Mouse (Mus musculus) heart, embryonic 15.5 days (tissue): ENCODE results near the gene Ston2. TPM values are rescaled to one million over a fixed set of nuclear protein-coding genes. Genes with fewer than 3 reads are reported as not detected.

ENCODE experiments used
- ATAC-seq: fragments of 200-750 bp; cut with Nextera tagmentation; replicated peaks from 2 replicates; pipeline ENCODE4 v1.8.0; 2017; ENCODE audit warnings: low read depth, moderate TSS enrichment; ENCODE audit not compliant: insufficient number of reproducible peaks, insufficient read depth, low FRiP score
- H3K27ac ChIP-seq: fragments of 300-500 bp; sonication (generic); 2 replicates; pipeline ENCODE4 v1.5.1; 2015; ENCODE audit warnings: mild to moderate bottlenecking, inconsistent platforms
- H3K27me3 ChIP-seq: fragments of 300-500 bp; sonication (generic); 2 replicates; pipeline ENCODE4 v1.6.1; 2015; ENCODE audit warnings: inconsistent platforms
- H3K36me3 ChIP-seq: fragments of 300-500 bp; sonication (generic); 2 replicates; pipeline ENCODE4 v1.6.1; 2015; ENCODE audit warnings: mild to moderate bottlenecking, inconsistent platforms
- H3K4me1 ChIP-seq: fragments of 300-500 bp; sonication (generic); replicated peaks from 2 replicates; pipeline ENCODE4 v1.6.1; 2015; ENCODE audit warnings: inconsistent platforms
- H3K4me2 ChIP-seq: fragments of 300-500 bp; sonication (generic); 2 replicates; pipeline ENCODE4 v1.6.1; 2015; ENCODE audit warnings: inconsistent platforms, mild to moderate bottlenecking, moderate library complexity
- H3K4me3 ChIP-seq: fragments of 300-500 bp; sonication (generic); 2 replicates; pipeline ENCODE4 v1.5.1; 2015; ENCODE audit warnings: mild to moderate bottlenecking, inconsistent platforms
- H3K9ac ChIP-seq: fragments of 300-500 bp; sonication (generic); 2 replicates; pipeline ENCODE4 v1.6.1; 2015; ENCODE audit warnings: mild to moderate bottlenecking, inconsistent platforms
- H3K9me3 ChIP-seq: fragments of 300-500 bp; sonication (generic); replicated peaks from 2 replicates; pipeline ENCODE4 v1.6.1; 2016; ENCODE audit warnings: inconsistent platforms
- WGBS: fragments of 180-500 bp; shearing (Covaris S2); methylation state at CpG from one replicate; pipeline ENCODE4 v1.1.7; 2015; ENCODE audit warnings: mixed read lengths; 5-methylcytosine and 5-hydroxymethylcytosine counted together
- polyA plus RNA-seq: library from polyadenylated mRNA; unstranded; fragments of >200 nt; fragmentation: Nextera tagmentation; extraction: Ambion mirVana; gene quantifications from 2 replicates; pipeline ENCODE4 v1.2.1, GENCODE M21; 2015

Gene Ston2
- polyA plus RNA-seq, 1 experiment from 2014 or later = 1.6 TPM

- Histone ChIP-seq H3K4me3 (no peak overlapping the region), H3K4me2 (no peak overlapping the region), H3K36me3 (peaks cover 10% of the 10 kb centered on the region; the same call in 1 of the 2 replicates), H3K9ac (no peak overlapping the region), H3K4me1 (no peaks in the 10 kb centered on the region), H3K9me3 (no peaks in the 10 kb centered on the region), H3K27ac (no peak overlapping the region), H3K27me3 (no peaks in the 10 kb centered on the region)
- 75% methylated on average over 3 of the region's 3 CpGs for WGBS
- no peak for ATAC-seq
Measured at GRCm38 (mm10) chr12:91804262-91804661, 16.1 kb upstream of the Ston2 start.

DNA sequence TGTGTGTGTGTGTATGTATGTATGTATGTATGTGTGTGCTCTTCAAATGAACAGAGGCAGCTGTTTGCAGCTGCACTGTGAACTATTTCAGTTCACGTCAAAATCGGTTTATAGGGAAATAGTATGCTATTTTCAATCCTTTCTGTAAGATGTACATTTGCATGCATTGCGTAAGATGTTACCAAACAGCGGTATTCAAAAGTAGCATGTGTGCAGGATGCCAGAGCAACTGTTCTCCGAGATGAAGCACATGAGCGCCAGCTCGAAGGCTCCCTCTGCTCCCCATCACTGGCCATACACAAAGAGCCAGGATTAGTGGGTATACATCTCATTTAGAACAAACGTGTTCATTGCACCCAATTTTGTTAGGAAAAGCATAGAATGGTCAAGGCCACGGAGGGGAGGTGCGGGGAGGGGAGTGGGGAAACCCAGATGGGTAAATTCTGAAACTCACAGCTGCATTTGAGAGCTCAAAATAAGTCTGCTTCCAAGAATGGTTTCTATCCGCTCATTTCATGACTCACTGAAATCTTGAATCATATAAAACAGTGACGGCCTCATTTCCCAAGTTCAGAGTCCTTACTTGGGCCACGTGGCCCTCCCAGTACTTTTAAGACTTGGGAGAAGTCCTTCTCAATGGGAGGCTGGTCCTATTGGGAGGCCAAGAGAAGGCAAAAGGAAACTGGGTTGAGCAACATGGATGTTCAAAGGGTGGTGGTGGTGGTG lies 15.2 kb upstream of the Ston2 start:
- Histone ChIP-seq H3K4me2 (no peak overlapping the region), H3K36me3 (peaks cover 1% of the 10 kb centered on the region; the same call in 1 of the 2 replicates), H3K9ac (no peak overlapping the region), H3K9me3 (no peaks in the 10 kb centered on the region), H3K27me3 (no peaks in the 10 kb centered on the region), H3K4me1 (no peaks in the 10 kb centered on the region), H3K4me3 (no peak overlapping the region), H3K27ac (no peak overlapping the region)
- WGBS = 83% methylated on average over 13 of the region's 13 CpGs
- no peak for ATAC-seq

DNA sequence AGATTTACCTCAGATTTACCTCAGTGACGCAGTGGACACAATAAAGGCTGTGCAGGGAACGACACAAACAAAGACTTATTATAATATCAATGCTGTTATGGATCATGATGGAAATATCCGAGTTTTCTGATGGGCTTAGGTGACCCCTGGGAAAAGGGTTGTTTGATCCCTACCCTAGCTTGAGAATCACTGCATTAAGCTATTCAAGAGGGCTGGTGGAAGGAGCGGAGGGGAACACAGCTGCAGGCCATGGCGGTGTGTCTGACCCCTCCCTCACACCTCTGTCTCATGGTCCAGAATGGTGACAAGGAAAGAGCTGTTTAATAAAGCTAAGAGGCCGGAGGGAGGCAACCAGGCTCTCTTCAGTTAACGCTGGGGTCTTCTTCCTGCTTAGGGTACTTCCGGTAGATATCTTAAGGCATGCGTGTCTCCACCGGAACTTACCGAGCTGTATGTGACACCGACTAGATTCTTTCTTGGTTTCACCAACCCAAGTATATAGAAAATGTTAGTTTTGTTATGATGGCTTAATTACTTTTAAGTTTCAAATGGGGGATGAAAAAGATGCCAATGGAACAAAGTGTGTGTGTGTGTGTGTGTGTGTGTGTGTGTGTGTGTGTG lies 14.5 kb upstream of the Ston2 start:
- ATAC-seq = no peak
- 82% methylated on average over 12 of the region's 12 CpGs for WGBS
- Histone ChIP-seq H3K9me3 (no peaks in the 10 kb centered on the region), H3K27ac (no peak overlapping the region), H3K4me2 (no peak overlapping the region), H3K4me3 (no peak overlapping the region), H3K9ac (no peak overlapping the region), H3K36me3 (no peaks in the 10 kb centered on the region; the same call in 1 of the 2 replicates), H3K4me1 (no peaks in the 10 kb centered on the region), H3K27me3 (no peaks in the 10 kb centered on the region)

DNA sequence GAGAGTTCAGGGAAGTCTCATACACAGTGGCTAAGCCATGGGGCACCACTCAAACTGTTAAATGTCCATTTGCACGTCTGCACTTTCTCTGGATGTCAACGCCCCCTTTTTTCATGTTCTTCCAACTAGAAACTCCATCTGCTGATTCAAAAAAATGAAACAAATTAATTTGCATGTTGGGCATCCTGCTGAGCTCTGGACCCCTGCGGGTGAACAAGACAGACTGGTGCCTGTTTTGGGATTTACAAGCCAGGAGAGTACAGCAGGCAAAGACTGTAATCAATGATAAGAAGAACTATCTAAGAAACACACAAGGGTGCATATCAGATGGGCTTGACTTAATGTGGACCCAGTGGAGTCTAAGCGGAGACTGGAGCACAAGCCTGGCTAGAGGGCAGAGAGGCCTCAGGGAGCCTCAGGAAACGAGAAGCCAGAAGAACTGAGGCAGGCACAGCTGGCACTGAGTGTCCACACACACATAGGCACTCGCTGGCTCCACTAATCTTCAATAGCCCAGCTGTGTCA lies 12.7 kb upstream of the Ston2 start:
- Histone ChIP-seq H3K4me2 (no peak overlapping the region), H3K9ac (no peak overlapping the region), H3K4me3 (no peak overlapping the region), H3K9me3 (no peaks in the 10 kb centered on the region), H3K36me3 (no peaks in the 10 kb centered on the region), H3K27ac (no peak overlapping the region), H3K4me1 (no peaks in the 10 kb centered on the region), H3K27me3 (no peaks in the 10 kb centered on the region)
- 51% methylated on average over 6 of the region's 6 CpGs for whole genome bisulfite sequencing
- ATAC-seq = no peak

DNA sequence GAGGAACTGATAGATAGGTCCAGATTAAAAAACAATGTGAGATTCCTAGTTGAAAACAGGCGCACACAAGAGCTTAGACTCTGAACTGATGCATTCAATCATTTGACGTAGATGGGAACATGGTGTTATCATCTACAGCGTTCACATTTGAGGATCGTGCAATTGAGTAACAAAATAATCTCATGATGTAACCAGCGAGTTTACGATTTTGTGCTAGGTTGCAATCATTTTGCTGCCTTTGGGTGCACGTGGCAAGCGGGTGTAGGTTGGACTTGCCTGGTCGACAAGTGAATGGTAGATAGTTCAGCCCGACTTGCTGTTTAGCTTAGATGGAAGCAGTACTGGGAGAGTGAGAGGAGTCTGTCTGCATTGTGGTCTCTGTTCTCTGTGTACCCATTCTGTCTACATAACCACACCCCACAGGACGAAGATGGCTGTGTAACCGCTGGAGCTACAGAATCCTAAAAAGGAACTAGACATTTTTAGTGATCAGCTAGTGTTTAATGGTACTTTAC lies 11.7 kb upstream of the Ston2 start:
- Histone ChIP-seq H3K27me3 (no peaks in the 10 kb centered on the region), H3K4me2 (no peak overlapping the region), H3K27ac (no peak overlapping the region), H3K9me3 (no peaks in the 10 kb centered on the region), H3K4me3 (no peak overlapping the region), H3K36me3 (no peaks in the 10 kb centered on the region), H3K4me1 (no peaks in the 10 kb centered on the region), H3K9ac (no peak overlapping the region)
- ATAC-seq = no peak
- 69% methylated on average over 12 of the region's 12 CpGs for WGBS

DNA sequence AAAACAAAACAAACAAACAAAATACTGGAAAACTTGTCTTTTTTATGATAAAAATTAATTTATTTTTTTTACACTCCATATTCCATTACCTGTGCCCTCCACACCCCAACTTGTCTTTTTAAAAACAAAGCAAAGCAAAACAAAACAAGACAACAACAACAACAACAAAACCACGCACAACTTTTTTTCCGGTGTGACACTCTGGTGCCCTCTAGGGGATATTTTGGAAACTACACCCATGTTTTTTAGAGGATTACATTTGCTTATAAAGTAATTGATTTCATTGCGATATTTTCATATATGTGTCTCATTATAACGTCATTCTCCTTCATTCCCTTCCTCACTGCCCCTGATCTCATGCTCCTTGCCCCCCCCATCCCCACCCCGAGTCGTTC lies 11.2 kb upstream of the Ston2 start:
- 21% methylated on average over 6 of the region's 6 CpGs for WGBS
- ATAC-seq = no peak

GRCm38 (mm10) chr12:91798720-91799378 lies 10.7 kb upstream of the Ston2 start:
- Histone ChIP-seq H3K4me1 (no peaks in the 10 kb centered on the region), H3K9ac (no peak overlapping the region), H3K4me3 (no peak overlapping the region), H3K27ac (no peak overlapping the region), H3K27me3 (no peaks in the 10 kb centered on the region), H3K36me3 (no peaks in the 10 kb centered on the region), H3K9me3 (no peaks in the 10 kb centered on the region), H3K4me2 (no peak overlapping the region)
- 66% methylated on average over 6 of the region's 6 CpGs for WGBS
- ATAC-seq = no peak

More for the DNA sequence above, 11.2 kb upstream of the Ston2 start:
- H3K27me3 ChIP-seq = no peaks in the 10 kb centered on the region
- H3K36me3 ChIP-seq = no peaks in the 10 kb centered on the region
- H3K9me3 ChIP-seq = no peaks in the 10 kb centered on the region
- no peak overlapping the region for H3K9ac ChIP-seq
- no peak overlapping the region for H3K4me2 ChIP-seq
- no peak overlapping the region for H3K27ac ChIP-seq
- H3K4me1 ChIP-seq = no peaks in the 10 kb centered on the region
- no peak overlapping the region for H3K4me3 ChIP-seq

- no peak overlapping the region for H3K4me3 ChIP-seq
- no peaks in the 10 kb centered on the region for H3K9me3 ChIP-seq
- peaks cover 6% of the 10 kb centered on the region for H3K4me1 ChIP-seq
- no peak overlapping the region for H3K27ac ChIP-seq
- no peaks in the 10 kb centered on the region for H3K36me3 ChIP-seq
- H3K4me2 ChIP-seq = no peak overlapping the region
- no peak for ATAC-seq
- H3K9ac ChIP-seq = no peak overlapping the region
- H3K27me3 ChIP-seq = no peaks in the 10 kb centered on the region
- WGBS = 74% methylated on average over 4 of the region's 4 CpGs
Measured at GRCm38 (mm10) chr12:91796774-91797173, 8.6 kb upstream of the Ston2 start.

- Histone ChIP-seq H3K4me1 (peaks cover 6% of the 10 kb centered on the region), H3K4me3 (no peak overlapping the region), H3K36me3 (no peaks in the 10 kb centered on the region), H3K27ac (no peak overlapping the region), H3K27me3 (0 out of 2 replicates have a peak, but pooled peaks cover 4% of the 10 kb centered on the region), H3K4me2 (no peak overlapping the region), H3K9me3 (no peaks in the 10 kb centered on the region), H3K9ac (no peak overlapping the region)
- no peak for ATAC-seq
- WGBS = 79% methylated on average over 8 of the region's 8 CpGs
Measured at GRCm38 (mm10) chr12:91793266-91793665, 5.1 kb upstream of the Ston2 start.

GRCm38 (mm10) chr12:91791822-91792221 lies 3.6 kb upstream of the Ston2 start:
- H3K4me3 ChIP-seq = no peak overlapping the region
- 0 out of 2 replicates have a peak, but pooled peaks cover 4% of the 10 kb centered on the region for H3K27me3 ChIP-seq
- no peak overlapping the region for H3K9ac ChIP-seq
- H3K4me1 ChIP-seq = peaks cover 7% of the 10 kb centered on the region
- H3K4me2 ChIP-seq = no peak overlapping the region
- ATAC-seq = no peak
- no peaks in the 10 kb centered on the region for H3K9me3 ChIP-seq
- H3K36me3 ChIP-seq = no peaks in the 10 kb centered on the region
- no peak overlapping the region for H3K27ac ChIP-seq
- WGBS = 36% methylated on average over 4 of the region's 4 CpGs

GRCm38 (mm10) chr12:91789801-91790200 lies 1.6 kb upstream of the Ston2 start:
- peaks cover 14% of the 10 kb centered on the region for H3K4me1 ChIP-seq
- no peak overlapping the region for H3K4me3 ChIP-seq
- H3K4me2 ChIP-seq = no peak overlapping the region
- no peak overlapping the region for H3K9ac ChIP-seq
- H3K27ac ChIP-seq = no peak overlapping the region
- H3K27me3 ChIP-seq = 0 out of 2 replicates have a peak, but pooled peaks cover 4% of the 10 kb centered on the region
- no peaks in the 10 kb centered on the region for H3K9me3 ChIP-seq
- no peak for ATAC-seq
- 52% methylated on average over 6 of the region's 6 CpGs for WGBS
- H3K36me3 ChIP-seq = no peaks in the 10 kb centered on the region
